Mouse (Mus musculus): Measurements from ENCODE around the gene Tspoap1.
A peak's percentile ranks its signal among the peaks of the same experiment; 100 is the strongest.

Tspoap1 gene

DNA sequence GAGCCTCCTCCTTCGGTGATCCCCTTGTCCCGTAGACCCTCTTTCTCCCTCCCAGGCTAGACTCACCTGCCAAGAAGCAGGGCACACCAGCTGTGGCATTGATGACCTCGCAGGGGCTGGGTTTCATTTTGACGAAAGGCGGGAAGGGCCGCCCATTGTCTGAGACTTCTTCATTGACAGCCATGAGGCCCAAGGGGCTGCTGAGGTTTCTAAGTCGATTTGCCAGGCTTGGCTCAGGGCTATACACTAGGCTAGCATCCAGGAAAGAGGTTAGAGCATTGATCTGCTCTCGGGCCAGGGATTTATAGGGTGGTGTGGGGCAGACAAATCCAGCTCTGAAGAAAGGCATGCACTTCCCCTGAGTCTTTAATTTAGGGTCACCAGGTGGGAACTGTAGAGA, 54.5 kb downstream of the Tspoap1 start:
- no peak for DNase-seq (ENCODE audit: low spot score in 2 of 2)

DNA sequence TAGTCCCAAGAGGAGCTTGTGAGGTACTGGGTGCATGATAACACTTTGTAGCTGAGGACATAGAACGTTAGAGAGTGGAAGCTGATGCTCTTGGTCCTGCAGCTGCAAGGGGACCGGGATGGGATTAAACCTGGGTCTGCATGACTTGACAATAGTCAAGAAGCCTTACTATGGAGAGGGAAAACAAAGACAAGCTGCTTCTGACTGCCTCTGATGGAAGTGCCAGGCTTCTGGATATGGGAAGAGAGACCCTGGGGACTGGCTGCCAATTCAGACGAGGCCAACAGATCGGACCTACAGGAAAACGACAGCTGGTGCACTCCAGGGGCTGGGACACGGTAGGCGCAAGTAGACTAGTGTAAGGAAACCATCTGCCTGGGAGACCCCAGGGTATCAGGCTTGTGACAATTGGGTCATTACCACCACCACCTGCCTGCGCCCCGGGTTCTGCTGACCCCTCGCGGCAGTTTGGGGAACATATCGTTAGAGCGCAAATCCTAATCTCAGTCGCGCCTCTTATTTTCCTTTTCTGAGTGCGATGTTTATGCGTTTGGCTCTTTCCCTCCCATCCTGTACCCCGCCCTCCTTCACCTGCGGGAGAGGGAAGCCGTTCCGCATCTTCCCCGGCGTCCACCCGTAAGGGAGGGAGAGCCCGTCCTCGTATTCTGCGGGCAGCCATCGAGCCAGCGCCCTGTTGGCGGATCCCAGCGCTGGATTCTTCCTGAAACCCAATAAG, 56.5 kb downstream of the Tspoap1 start:
- DNase-seq (ENCODE audit: low spot score in 2 of 2), result peak in 1 of 2 experiments; percentile 47

- DNase-seq (ENCODE audit: low spot score in 2 of 2), result no peak
Observed at GRCm38 (mm10) chr11:87817443-87817773, 57.1 kb downstream of the Tspoap1 start.

DNA sequence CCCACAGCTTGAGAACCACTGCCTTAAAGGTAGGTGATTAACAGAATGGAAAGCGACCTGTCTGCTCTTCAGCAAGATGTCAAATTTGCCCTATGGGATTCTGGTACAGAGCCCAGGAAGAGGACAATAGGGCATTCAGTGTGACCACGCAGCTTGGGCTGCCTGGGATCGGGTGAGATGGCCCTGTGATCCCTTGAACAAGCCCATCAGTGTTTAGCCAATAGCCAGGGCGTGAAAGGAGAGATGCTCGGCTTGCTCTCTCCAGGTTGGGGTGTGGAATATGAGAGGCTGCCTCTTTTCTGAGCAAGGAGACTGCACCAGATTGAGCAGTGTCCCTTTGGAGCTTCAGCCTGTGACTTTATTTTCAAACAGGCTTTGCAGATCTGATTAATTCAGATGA, 61.2 kb downstream of the Tspoap1 start:
- DNase-seq (ENCODE audit: low spot score in 2 of 2), result no peak

- no peak for DNase-seq (ENCODE audit: low spot score in 2 of 2)
Observed at GRCm38 (mm10) chr11:87828239-87828900, 68.0 kb downstream of the Tspoap1 start, which contains the start of gene Lpo. Gene Lpo (minus strand): TSS chr11:87828289.
